Mouse (Mus musculus): ENCODE results near the gene Celf1.
A peak's percentile ranks its signal among the peaks of the same experiment; 100 is the strongest.
"Not testable (repeated sequence)": the region's sequence is repeated elsewhere in the genome, so short reads cannot be mapped to it uniquely, and the experiment has no call there.

Celf1 gene

GRCm38 (mm10) chr2:90940233-90941229 is at the start of gene Celf1:
Gene Celf1, plus strand, starts transcription at chr2:90940382.
- peak; percentile 69 to 79 for DNase-seq (ENCODE audit: low spot score in 2 of 2)

GRCm38 (mm10) chr2:90893673-90894298 is 46.4 kb upstream of the Celf1 start:
- DNase-seq (ENCODE audit: low spot score in 2 of 2): no peak

GRCm38 (mm10) chr2:90894299-90894677 is 45.9 kb upstream of the Celf1 start:
- not testable (repeated sequence) for DNase-seq (ENCODE audit: low spot score in 2 of 2)

GRCm38 (mm10) chr2:90903398-90903797 is 36.8 kb upstream of the Celf1 start:
- no peak for DNase-seq (ENCODE audit: low spot score in 2 of 2)

- DNase-seq (ENCODE audit: low spot score in 2 of 2): peak; percentile 82 to 86
Measured at GRCm38 (mm10) chr2:90904076-90904855, 35.9 kb upstream of the Celf1 start, which contains the start of the genes Kbtbd4 and Ndufs3. Gene Kbtbd4, plus strand, starts transcription at chr2:90904740. Gene Ndufs3, minus strand, starts transcription at chr2:90904827.

GRCm38 (mm10) chr2:90904856-90905224 is 35.3 kb upstream of the Celf1 start:
- DNase-seq (ENCODE audit: low spot score in 2 of 2): no peak

GRCm38 (mm10) chr2:90906721-90907120 is 33.5 kb upstream of the Celf1 start:
- no peak for DNase-seq (ENCODE audit: low spot score in 2 of 2)

GRCm38 (mm10) chr2:90910861-90911260 is 29.3 kb upstream of the Celf1 start:
- no peak for DNase-seq (ENCODE audit: low spot score in 2 of 2)

- DNase-seq (ENCODE audit: low spot score in 2 of 2): no peak
Measured at GRCm38 (mm10) chr2:90911668-90912067, 28.5 kb upstream of the Celf1 start.

GRCm38 (mm10) chr2:90913671-90914070 is 26.5 kb upstream of the Celf1 start:
- DNase-seq (ENCODE audit: low spot score in 2 of 2): no peak

GRCm38 (mm10) chr2:90915516-90915915 is 24.7 kb upstream of the Celf1 start:
- DNase-seq (ENCODE audit: low spot score in 2 of 2): no peak

- DNase-seq (ENCODE audit: low spot score in 2 of 2): no peak
Measured at GRCm38 (mm10) chr2:90916560-90917232, 23.5 kb upstream of the Celf1 start.

GRCm38 (mm10) chr2:90917233-90917998 is 22.8 kb upstream of the Celf1 start:
- DNase-seq (ENCODE audit: low spot score in 2 of 2): peak; percentile 64 to 76

- DNase-seq (ENCODE audit: low spot score in 2 of 2): no peak
Measured at GRCm38 (mm10) chr2:90917999-90918698, 22.0 kb upstream of the Celf1 start.

- no peak for DNase-seq (ENCODE audit: low spot score in 2 of 2)
Measured at GRCm38 (mm10) chr2:90921178-90921577, 19.0 kb upstream of the Celf1 start.

- DNase-seq (ENCODE audit: low spot score in 2 of 2): no peak
Measured at GRCm38 (mm10) chr2:90922636-90923035, 17.5 kb upstream of the Celf1 start.

- no peak for DNase-seq (ENCODE audit: low spot score in 2 of 2)
Measured at GRCm38 (mm10) chr2:90928566-90928965, 11.6 kb upstream of the Celf1 start.

- no peak for DNase-seq (ENCODE audit: low spot score in 2 of 2)
Measured at GRCm38 (mm10) chr2:90931829-90932228, 8.4 kb upstream of the Celf1 start.

GRCm38 (mm10) chr2:90932273-90932672 is 7.9 kb upstream of the Celf1 start:
- DNase-seq (ENCODE audit: low spot score in 2 of 2): no peak

GRCm38 (mm10) chr2:90938362-90938761 is 1.8 kb upstream of the Celf1 start:
- DNase-seq (ENCODE audit: low spot score in 2 of 2): no peak
